Mouse (Mus musculus): ENCODE measurements around the gene Fam72a. TPM values are rescaled to one million over a fixed set of nuclear protein-coding genes. Genes with fewer than 3 reads are reported as not detected.

The Fam72a gene
- polyA plus RNA-seq, 2 experiments from 2014 or later: 0.60 to 0.85 TPM

DNA sequence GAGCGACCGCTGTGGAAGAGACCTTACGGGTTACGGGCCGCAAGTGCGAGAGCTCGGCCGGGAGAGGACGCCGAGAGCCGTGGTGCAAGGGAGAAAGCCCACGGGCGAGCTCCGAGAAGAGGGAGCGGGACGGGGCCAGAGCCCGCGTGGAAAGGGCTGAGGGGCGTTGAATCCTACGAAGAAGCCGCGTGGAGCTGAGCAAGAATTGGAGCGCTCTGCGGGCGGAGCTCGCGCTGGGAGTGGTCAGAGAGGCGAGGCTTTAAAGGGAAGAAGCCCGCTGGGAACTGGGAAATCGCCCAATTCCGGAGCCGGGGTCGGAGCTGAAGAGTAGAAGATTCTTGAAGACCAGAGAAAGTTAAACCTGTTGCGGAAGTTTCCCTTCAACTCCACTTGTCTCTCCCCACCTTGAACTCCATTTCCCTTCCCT is 391 bp downstream of the Fam72a start:
- no peak for ATAC-seq

DNA sequence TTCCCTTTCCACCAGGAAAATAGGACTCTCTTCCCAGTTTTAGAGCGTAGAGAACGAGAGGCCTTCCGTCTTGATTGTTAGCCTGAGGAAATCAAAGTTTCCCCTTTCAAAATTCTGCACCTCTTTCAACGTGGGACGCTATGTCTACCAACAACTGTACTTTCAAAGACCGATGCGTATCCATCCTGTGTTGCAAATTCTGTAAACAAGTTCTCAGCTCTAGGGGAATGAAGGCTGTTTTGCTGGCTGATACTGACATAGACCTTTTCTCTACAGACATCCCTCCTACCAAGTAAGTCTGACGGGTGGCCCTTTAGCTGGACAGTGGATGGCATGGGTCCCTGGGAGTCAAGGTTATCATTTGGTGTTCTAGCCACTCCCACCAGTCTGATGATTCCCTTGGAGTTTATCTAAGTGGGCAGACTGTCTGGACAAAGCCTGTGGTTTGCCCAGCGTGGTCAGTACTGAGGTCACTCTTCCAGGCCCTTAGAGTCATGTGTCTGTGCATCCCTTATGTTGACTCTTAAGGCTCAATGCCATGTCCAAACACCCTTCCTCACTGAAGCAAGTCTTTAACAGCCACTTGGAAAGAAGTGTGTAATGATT is 961 bp downstream of the Fam72a start:
- ATAC-seq: no peak

DNA sequence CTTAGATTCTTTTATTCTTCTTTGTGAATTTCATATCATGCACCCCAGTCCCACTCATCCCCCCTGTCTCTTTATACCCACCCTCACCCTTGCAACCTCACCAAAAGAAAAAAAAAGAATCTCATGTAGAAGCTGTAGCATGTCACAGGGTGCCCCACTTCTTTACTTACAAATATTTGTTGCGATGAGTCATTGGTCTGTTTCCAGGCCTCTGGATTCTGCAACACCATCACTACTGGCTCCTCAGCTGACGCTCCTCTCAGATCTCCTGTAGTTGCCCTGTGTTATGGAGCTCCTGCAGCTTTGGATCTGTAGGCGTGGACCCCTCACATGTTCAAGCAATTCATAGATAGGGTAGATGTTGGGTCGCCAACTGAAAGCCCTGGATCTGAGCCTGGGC is 12.1 kb downstream of the Fam72a start:
- no peak for ATAC-seq

DNA sequence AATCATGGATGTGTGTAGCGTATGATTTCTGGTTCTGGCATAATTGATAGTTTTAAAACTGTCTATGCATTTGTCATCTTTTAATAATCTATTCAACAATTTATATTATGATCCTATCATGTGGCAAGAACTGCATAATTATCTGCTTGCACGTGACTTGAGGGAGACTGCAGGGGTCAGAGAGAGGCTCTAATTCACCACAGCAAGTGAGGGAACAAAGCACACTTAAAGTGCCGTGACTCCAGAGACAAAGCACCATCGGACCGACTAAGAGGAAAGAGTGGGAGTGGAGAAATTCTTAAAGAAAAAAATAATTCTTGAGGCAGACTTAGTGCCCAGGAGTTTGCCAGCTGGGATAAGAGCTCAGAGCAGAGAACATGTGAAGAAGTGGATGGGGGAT is 13.1 kb downstream of the Fam72a start:
- ATAC-seq: no peak

DNA sequence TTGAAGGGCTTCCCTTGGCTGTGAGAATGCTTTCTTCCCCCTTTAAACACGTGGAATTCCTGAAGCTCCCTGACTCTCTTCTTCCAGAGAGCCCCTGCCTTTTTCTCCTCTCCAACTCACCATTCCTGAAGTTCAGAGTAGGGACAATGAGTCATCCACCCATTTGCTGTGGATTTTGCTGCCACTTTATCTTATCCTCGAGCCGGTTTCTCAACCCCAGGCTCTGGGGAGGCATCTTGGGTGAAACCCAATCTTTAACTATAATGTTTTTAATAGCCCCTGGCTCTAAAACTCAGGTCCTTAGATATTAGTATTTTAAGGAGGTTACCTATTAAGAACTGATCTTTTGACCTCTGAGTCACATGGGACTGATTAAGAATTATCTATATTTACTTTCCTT is 13.7 kb downstream of the Fam72a start:
- ATAC-seq: no peak

DNA sequence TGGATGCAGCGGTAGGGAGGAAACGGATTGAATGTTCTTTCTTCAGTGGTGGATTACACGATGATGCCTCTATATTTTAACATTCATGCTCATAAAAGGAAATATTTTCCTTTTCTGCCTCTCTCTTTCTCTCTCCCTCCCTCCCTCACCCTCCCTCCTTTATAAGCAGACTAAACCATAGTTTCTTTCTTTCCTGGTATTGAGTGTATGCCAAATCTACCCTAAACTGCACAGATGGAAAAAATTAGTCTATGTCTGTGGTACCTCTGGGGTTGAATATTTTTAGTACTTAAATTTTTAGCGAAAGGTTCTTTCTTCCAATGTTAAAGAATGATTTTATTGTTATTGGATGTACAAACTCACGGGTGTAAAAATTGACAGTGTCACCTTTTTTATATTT is 14.2 kb downstream of the Fam72a start:
- no peak for ATAC-seq

DNA sequence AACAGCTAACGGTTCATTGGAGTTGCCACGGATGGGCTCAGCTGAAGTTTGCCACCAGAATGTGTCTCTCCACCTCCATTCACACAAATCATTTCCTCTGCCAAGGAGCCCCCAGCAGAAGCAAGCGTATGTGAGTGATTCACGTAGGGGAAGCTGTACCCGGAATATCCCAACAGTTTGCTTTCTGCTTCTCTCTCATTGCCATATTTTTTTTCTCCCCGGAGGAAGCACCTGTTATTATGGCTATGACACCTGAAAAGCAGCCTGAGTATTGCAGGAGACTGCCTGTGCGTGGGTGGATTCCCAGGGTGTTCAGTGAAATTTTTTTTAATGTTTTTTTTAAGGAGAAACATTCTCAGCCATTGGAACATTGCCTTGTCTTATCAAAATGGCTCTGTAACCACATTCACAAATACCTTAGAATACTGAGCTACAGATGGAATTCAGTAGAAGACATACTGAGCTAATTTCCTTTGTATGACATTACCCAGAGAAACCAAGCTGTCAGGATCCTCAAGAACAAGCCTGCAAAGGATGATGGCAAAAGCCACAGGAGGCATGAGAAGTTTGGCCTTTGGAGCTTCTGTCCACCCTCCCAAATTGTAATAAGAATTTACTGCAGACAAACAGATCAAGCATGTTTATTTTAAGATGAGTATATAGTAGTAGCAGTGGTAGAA is 16.3 kb downstream of the Fam72a start:
- ATAC-seq: no peak

DNA sequence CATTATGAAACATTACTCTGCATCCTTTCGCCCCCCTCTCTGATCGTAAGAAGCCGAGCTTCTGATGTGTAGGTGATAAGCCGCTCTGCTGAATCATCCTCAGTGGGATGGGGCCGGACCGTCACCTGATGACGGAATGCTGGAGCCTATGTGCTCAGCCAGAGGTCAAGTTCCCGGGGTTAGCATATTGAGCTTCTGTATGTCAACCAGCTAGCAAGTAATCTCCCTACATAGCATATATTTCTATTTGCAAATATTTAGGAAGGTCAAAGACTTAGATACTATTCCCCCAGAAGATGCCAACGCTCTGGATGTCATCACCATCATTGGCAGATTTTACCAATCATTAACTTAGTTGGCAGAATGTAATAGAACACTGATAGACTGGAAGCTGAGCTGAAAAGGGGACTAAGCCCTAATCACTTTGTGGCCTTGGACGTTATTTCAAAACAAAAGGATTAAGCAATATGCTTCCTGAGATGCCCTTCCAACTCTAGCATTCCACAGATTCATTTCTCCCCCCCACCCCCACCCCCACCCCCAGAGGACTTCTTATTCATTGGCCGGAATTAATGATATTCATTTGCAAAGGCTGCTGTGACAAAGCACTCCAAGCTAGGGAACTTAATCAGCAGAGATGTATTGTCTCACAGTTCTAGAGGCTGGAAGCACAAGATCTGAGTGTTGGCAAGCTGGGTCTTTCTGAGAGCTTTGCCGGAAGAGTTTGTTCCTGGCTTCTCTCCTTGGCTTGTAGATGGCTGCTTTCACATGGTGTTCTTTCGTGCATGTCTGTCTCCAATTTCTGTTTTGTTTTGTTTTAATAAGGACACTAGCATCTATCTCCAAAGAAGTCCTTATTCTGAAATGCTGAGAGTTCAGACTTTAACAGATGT is 19.3 kb downstream of the Fam72a start:
- ATAC-seq: no peak

DNA sequence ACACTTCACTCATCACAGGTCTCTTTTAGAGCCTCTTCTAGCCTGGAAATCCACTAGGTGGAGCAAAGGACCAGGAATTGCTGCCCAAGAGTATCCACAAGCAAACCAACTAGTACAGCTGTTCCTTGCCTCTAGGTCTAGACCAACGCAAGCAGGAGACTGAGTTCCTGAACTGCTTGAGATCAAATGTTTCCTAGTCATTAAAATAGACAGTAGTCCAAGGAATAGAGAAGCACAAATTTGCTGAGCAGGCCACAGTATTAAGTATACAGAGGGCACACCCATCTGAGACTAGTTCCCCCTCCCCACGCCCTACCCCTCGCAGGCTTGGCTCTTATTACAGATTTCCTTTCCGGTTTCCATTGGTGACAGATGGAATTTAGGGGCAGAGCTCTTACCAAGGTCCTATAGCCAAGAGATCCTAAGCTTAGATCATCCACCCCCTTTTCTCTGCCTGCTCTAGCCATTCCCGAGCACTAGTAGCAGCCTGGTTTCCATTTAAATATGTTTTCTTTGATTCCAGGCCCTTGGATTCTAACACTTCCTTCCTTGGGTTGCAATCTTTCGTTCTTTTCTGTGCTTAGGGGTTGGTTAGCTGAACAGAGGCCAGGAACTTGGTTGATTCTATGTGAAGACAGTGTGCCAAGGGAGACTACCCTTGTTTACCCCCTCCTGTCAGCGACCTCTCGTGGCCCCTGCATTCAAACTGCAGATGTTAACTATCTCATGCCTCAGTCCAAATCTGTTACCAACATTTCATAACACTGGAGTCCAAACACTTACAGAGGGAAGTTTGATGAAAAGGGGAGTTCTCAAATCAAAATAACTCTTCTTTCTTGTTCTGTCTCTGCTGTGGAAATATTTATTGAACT is 21.0 kb downstream of the Fam72a start:
- no peak for ATAC-seq

DNA sequence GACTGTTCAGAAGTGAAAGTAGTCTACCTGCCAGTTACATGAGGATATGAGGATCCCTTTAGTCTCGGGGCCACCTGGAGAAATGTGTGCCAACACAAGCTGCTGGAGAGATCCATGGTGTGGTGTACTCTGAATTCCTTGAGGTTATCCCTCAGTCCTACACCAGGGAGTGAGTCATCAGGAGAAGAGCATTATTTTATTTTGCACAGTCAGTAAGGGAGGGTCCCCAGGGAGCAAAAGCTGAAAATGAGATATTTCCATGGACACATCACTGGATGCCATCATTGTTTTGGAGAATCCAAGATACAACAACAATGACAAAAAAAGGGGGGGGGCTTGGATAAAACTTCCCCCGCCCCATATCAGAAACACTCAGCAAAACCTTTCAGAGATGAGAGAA is 24.3 kb downstream of the Fam72a start:
- ATAC-seq: no peak

DNA sequence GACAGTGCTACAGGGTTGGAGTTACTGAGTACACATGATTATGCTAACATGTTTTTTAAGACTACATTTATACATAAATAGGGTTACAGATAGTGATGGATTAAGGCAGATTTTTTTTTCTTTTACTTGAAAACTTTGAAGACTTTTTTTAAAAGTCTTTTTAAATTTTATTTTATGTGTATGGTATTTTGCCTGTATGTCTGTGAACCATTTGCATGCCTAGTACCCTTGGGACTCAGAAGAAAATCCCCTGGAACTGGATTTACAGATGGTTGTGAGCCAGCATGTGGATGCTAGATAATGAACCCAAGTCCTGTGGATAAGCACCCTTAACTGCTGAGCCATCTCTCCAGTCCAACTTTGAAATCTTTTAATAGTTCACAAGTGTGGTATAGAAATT is 25.7 kb downstream of the Fam72a start:
- ATAC-seq: no peak

DNA sequence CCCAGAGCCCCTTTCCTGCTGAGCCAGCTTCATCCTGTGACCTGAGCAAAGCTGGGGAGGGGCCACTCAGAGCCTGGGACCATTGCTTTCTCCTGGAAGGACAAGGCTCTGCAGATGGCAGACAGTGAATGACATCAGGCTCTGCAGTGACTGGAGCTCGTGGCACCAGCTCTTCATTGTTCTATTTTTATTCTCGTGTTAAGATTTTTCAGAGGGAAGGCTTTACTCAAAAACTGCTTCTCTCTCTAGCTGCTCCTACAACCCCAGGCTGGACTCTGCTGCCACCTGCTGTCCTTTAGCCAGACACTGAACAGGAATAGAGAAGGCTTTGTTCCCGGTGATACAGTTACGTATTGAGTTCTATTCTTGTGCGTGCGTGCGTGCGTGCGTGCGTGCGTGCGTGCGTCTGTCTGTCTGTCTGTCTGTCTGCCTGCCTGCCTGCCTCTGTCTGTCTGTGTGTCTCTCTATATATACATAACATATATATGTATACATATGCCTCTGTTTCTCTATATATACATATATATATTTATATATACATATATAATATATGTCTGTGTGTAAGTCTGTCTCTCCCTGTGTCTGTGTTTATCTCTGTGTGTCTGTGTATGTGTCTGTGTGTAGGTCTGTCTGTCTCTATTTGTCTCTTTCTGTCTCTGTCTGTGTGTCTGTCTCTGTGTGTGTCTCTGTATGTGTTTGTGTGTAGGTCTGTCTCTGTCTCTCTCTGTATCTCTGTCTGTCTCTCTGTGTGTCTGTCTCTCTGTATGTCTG is 27.5 kb downstream of the Fam72a start:
- peak; percentile 97 for ATAC-seq

DNA sequence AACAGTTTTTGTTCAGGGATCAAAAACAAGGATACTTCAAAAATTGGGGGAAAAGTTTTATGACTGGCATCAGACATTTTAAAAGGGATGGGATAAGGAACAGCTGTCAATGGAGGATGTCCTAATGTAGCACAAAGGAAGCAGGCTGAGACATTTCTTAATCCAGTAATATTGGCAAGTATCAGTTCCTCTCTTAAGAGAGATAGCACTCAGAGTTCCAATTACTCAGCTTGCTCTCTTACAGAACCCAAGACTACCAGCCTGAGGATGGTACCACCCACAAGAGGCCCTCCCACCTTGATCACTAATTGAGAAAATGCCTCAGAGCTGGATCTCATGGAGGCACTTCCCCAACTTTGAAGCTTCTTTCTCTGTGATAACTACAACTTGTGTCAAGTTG is 32.8 kb downstream of the Fam72a start:
- no peak for ATAC-seq

DNA sequence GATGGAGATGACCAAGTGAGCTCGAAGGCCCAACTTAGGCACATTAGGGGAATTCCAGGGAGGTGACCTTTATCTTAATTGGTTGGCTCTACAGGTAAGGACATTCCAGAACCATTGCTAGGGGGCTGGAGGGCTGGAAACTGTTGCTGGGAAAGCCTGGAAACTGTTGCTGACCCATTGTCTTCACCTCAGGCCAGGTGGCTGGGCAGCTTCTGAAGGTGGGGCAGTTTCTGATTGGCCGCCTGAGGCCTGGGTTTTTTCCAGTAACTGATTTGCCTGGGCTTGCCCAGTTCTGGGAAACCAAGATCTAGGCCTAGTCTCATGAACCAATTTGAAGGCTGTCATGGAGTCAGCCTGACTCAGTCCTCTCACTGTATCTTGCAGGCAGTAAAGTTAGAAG is 34.4 kb downstream of the Fam72a start:
- no peak for ATAC-seq

DNA sequence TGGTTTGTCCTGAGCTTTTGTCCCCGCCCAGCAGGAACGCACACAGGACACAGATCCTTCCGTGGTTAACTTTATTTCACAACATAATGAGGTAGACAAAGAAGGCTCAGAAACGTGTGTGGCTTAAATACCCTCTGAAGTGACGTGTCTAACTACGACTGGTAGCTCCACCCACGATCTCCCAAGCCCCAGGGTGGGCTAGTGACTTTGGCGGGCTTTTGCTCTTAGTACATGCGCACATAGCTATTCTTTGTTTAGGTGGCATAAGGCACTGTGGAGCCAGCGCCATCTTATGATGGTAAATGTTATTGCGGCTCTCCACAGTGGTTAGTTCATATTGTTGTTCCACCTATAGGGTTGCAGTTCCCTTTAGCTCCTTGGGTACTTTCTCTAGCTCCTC is 38.4 kb downstream of the Fam72a start:
- ATAC-seq: peak; percentile 32

DNA sequence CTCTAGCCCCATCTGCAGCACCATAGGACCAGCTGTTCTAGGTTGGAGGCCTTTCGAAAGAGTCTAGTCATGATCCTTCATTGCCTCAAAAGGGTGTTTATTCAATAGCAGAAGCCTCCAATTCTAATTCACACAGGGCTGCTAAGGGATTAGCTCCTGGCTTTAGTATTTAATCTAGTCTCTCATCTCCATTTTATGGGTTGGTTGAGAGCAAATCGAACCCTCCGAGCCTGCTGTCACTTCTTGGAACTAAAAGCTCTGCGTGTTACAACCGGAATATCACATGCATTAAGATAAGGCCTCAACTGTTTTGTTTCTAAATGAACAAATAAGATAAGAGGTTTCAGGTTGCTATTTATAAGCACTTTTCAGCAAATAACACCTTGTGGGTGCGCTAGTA is 42.0 kb downstream of the Fam72a start:
- no peak for ATAC-seq

DNA sequence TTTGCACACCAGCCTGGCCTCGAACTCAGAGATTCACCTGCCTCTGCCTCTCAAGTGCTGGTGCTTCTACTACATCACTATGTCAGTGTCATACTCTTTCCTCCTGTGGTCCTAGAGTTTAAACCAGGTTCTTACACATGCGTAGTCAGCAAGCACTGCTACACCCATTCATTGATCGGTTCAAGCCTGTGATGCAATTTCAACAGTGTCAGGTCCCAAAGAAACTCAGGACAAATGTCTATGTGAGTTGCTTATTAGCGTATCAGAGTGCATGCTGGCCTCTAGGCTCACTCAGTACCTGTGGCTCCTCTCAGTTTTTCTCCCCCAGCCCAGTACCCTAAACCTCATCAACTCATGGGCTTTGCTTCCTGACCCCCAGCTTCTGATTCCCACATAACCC is 42.7 kb downstream of the Fam72a start:
- ATAC-seq: no peak

DNA sequence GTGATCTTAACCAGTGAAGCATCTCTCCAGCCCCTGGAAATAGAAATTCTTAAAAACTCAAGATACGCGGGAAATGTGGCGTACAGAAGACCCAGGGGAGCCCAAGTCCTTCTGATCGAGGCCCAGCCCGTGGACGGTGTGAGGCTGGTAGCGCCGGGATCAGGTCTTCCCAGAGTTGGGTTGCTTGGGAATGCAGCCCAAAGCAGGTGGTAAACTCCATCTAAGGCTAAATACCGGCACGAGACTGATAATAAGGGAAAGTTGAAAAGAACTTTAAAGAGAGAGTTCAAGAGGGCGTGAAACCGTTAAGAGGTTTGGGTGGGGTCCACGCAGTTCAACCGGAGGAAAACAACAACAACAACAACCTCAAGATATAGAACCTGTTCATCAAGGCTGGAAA is 46.0 kb downstream of the Fam72a start:
- ATAC-seq: peak; percentile 46

DNA sequence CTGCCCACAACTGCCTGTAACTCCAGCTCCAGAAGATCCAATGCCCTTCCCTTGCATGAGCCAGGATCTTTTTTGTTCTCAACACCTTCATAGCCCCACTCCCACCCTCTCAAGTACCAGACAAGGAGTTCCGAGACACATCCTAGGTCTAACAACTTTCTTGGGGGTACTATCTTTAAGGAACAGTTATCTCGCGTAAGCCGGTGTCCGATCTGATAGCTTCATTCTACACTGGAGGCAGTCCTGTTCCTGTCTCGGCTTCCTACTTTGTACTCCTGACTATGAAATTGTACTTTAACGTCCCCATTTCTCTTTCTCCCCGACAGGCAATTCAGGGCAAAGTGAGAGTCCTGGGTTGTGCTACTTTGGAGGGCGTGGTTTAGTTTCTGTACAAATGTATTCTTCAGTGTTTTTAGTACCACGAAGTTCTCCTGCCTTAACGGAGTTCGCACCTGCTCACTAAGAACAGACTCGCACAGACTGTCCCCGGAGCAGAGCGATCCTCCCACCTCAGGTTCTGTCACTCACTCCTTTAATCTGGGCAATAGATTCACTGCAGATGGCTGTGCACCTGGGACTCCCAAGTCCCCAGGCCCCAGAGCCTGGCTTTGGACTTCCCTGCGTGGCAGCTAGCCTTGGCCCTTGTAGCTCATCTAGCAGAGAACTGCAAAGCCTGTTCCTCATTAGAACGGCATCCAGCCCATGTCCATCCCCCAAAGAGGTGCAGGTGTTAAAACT is 51.4 kb downstream of the Fam72a start:
- no peak for ATAC-seq

DNA sequence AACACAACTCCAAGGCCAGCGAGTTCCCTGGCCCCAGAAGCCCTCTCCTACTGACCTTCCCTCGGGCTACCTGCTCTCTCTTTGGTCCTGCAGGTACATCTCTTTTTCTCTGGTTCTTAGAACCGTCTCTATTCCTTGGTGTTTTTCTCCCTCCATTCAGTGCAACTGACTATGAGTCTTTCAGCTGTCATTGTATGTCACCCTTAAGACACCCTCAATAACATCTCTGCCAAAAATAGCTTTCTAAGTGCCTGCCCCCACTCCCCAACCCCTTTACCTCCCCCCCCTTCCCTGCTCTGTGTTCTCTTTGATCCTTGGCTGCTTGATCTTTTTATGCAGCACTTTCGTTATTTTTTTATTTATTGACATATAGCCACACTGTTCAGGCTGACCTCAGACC is 52.7 kb downstream of the Fam72a start:
- no peak for ATAC-seq

DNA sequence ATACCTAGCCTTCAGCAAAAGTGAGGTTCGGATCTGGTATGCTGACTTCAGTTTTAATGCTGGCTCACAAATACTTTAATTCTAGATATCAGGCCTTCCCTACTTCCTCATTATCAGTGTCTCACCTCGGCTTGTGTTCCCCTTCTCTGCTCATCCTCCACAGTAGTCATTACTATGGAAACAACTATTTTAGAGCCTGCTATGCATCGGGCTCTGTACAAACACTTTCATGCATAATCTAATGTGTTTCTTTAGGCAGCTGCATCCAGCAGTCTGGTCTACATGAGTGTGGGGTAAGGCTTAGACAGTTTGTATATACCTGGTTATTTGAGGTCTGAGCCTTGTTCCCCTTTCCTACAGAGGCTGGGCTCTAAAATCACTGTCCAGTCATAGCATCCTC is 55.9 kb downstream of the Fam72a start:
- no peak for ATAC-seq
